Mouse (Mus musculus): ENCODE measurements at regions not wholly inside any gene's neighbourhood (a gene's known extent, or its start where the extent isn't known, plus 50 kb on each side); places are given as distances from the start of the nearest gene placed in this dataset.

DNA sequence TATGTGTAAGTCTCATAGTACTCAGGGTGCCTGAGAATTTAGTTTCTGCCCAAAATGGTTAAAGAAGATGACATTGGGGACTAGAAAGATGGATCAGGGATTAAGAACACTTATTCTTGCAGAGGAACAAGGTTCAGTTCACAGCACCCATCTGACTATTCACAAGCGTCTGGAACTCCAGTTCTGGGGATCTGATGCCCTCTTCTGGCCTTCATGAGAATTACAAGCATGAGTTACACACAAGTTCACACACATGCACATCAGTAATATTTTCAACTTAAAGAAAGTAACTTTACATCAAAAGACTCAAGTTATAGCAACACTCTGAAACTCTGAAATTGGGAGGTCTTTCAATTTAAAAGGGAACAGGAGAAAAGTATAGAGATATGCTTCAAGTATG is 174.1 kb upstream of the Noct start:
- peak; percentile 28 to 38 (median 35); a peak in 4 of 6 replicates for TF ChIP-seq CTCF (IDR thresholded peaks at IDR 0.05 in 2 of 3, conservative IDR thresholded peaks at IDR 0.05 in 1 of 3; ENCODE audit: control insufficient read depth in 1 of 3, insufficient read depth in 1 of 3, low read depth in 2 of 3, low read length in 3 of 3, poor library complexity in 1 of 3, severe bottlenecking in 1 of 3)
- peak; percentile 20; the same call in 1 of the 2 replicates for TF ChIP-seq SMC3 (IDR thresholded peaks at IDR 0.05; ENCODE audit: low read depth, low read length)
- no peak for TF ChIP-seq SIN3A (IDR thresholded peaks at IDR 0.05; ENCODE audit: low read length)
- TF ChIP-seq TCF12 (IDR thresholded peaks at IDR 0.05; ENCODE audit: low read depth, low read length): no peak
- peak; percentile 8; the same call in 1 of the 2 replicates for TF ChIP-seq RAD21 (IDR thresholded peaks at IDR 0.05; ENCODE audit: low read depth, low read length)
- TF ChIP-seq JUND (IDR thresholded peaks at IDR 0.05; ENCODE audit: low read depth, low read length): no peak
- no peak overlapping the region for H3K4me3 ChIP-seq (ENCODE audit: control insufficient read depth in 1 of 2, insufficient read depth in 1 of 2, low read depth in 2 of 2, low read length in 2 of 2)

DNA sequence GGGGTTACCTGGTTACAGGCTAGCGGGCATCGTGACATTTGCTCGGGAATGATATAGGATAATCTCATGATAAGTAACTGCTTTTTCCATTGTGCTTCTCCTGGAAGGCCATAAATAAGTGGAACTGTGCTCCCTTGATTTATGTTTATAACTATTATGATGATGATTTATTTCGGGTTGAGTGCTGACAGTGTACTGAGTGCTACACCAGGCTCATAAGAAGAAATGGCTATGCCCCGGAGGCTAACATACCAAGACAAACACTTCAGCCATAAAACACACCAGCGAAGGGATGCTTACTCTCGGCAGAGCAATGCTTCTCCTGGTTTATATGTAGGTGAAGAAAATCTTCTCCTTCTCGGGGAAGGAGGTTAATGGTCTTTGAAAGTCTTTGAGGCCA is 169.2 kb upstream of the Noct start:
- no peaks in the 10 kb centered on the region for H3K4me1 ChIP-seq (ENCODE audit: control insufficient read depth in 1 of 2, insufficient read depth in 2 of 2, low read length in 2 of 2)
- peaks cover 0 to 5% of the 10 kb centered on the region in 2 experiments for H3K27me3 ChIP-seq (ENCODE audit: control insufficient read depth in 1 of 2, insufficient read depth in 2 of 2, low read length in 2 of 2)
- H3K36me3 ChIP-seq (ENCODE audit: control insufficient read depth in 1 of 2, insufficient read depth in 2 of 2, low read length in 2 of 2): no peaks in the 10 kb centered on the region
- H3K27ac ChIP-seq (ENCODE audit: control insufficient read depth, low read depth, low read length): no peak overlapping the region
- H3K9ac ChIP-seq (ENCODE audit: control insufficient read depth, low read depth, low read length, poor library complexity, severe bottlenecking): no peak overlapping the region
- DNase-seq (ENCODE audit: low read depth, low spot score): no peak
- H3K9me3 ChIP-seq (replicated peaks; ENCODE audit: insufficient read depth, low read length): no peaks in the 10 kb centered on the region
- H3K79me2 ChIP-seq (ENCODE audit: control insufficient read depth, insufficient read depth, low read length, poor library complexity): no peaks in the 10 kb centered on the region
- H3K4me3 ChIP-seq (ENCODE audit: control insufficient read depth in 1 of 2, insufficient read depth in 1 of 2, low read depth in 2 of 2, low read length in 2 of 2): no peak overlapping the region
- TF ChIP-seq JUND (IDR thresholded peaks at IDR 0.05; ENCODE audit: low read depth, low read length) (no peak), ZMIZ1 (IDR thresholded peaks at IDR 0.05; ENCODE audit: low read depth, low read length) (no peak), TAL1 (IDR thresholded peaks at IDR 0.05; ENCODE audit: low read length) (no peak), BHLHE40 (IDR thresholded peaks at IDR 0.05; ENCODE audit: borderline replicate concordance, low read depth, low read length) (no peak), NRF1 (IDR thresholded peaks at IDR 0.05; ENCODE audit: insufficient read depth, low read depth, low read length, poor library complexity, severe bottlenecking) (no peak), SIN3A (IDR thresholded peaks at IDR 0.05; ENCODE audit: low read length) (no peak), MYC (IDR thresholded peaks at IDR 0.05; ENCODE audit: low read depth, low read length) (no peak), ELF1 (IDR thresholded peaks at IDR 0.05; ENCODE audit: low read depth, low read length) (no peak), MXI1 (IDR thresholded peaks at IDR 0.05; ENCODE audit: low read depth, low read length) (no peak), EP300 (IDR thresholded peaks at IDR 0.05; ENCODE audit: low read depth in 1 of 2, low read length in 2 of 2) (no peak), NELFE (IDR thresholded peaks at IDR 0.05; ENCODE audit: low read depth, low read length) (no peak), MEF2A (IDR thresholded peaks at IDR 0.05; ENCODE audit: extremely low read depth, insufficient replicate concordance, low read depth, low read length, poor library complexity, severe bottlenecking) (no peak), MAZ (IDR thresholded peaks at IDR 0.05; ENCODE audit: low read depth, low read length) (no peak), SMC3 (IDR thresholded peaks at IDR 0.05; ENCODE audit: low read depth, low read length) (no peak), GABPA (IDR thresholded peaks at IDR 0.05; ENCODE audit: low read depth, low read length) (no peak)

More for the DNA sequence above, 174.1 kb upstream of the Noct start:
- H3K9ac ChIP-seq (ENCODE audit: control insufficient read depth, low read depth, low read length, poor library complexity, severe bottlenecking): no peak overlapping the region
- no peaks in the 10 kb centered on the region for H3K79me2 ChIP-seq (ENCODE audit: control insufficient read depth, insufficient read depth, low read length, poor library complexity)
- no peaks in the 10 kb centered on the region for H3K4me1 ChIP-seq (ENCODE audit: control insufficient read depth in 1 of 2, insufficient read depth in 2 of 2, low read length in 2 of 2)
- no peak overlapping the region for H3K27ac ChIP-seq (ENCODE audit: control insufficient read depth, low read depth, low read length)
- H3K36me3 ChIP-seq (ENCODE audit: control insufficient read depth in 1 of 2, insufficient read depth in 2 of 2, low read length in 2 of 2): no peaks in the 10 kb centered on the region
- H3K27me3 ChIP-seq (ENCODE audit: control insufficient read depth in 1 of 2, insufficient read depth in 2 of 2, low read length in 2 of 2): peaks cover 0 to 2% of the 10 kb centered on the region in 2 experiments; a peak in 3 of 4 replicates
- H3K9me3 ChIP-seq (replicated peaks; ENCODE audit: insufficient read depth, low read length): no peaks in the 10 kb centered on the region
- peak; percentile 35 for DNase-seq (ENCODE audit: low read depth, low spot score)

Measured in MEL (cell line).